8 mouse cellular contexts compared by ENCODE assay signal in genomic region chr4:153975768-153976167, GRCm38 (mm10). TPM values are rescaled to one million over a fixed set of nuclear protein-coding genes. Genes with fewer than 3 reads are reported as not detected.
DNase-seq lines count a peak whose midpoint lies in the region; ATAC-seq and TF ChIP-seq lines count a peak whose summit lies in the region.

No protein-coding gene starts in this region.

- WGBS in hindbrain, embryonic 16.5 days: 38% methylated on average over 6 of the region's 6 CpGs

- H3ac ChIP-seq in myocyte (ENCODE audit: control insufficient read depth, insufficient read length): peak overlapping the region; percentile 28

- no peak; the same call in 1 of the 2 replicates for TF ChIP-seq CTCF in left cerebral cortex, adult 2 months (IDR thresholded peaks at IDR 0.05)
- no peak for TF ChIP-seq CTCF in bone marrow macrophage, adult 2 months (IDR thresholded peaks at IDR 0.05; ENCODE audit: low read depth, low read length)

- H3K79me2 ChIP-seq in myocyte (ENCODE audit: control insufficient read depth, insufficient read depth): peaks cover 26% of the 10 kb centered on the region

- H3K36me3 ChIP-seq in hindbrain, embryonic 16.5 days (ENCODE audit: control insufficient read depth, insufficient read depth, low read length): peaks cover 23% of the 10 kb centered on the region
- H3K36me3 ChIP-seq in myocyte (ENCODE audit: control insufficient read depth, insufficient read depth): peaks cover 6% of the 10 kb centered on the region

- H3K27ac ChIP-seq in left cerebral cortex, adult 2 months: no peak overlapping the region; the same call in 1 of the 2 replicates
- no peak overlapping the region for H3K27ac ChIP-seq in bone marrow macrophage, adult 2 months (ENCODE audit: insufficient read depth, low read depth, low read length)
- H3K27ac ChIP-seq in hindbrain, embryonic 16.5 days (ENCODE audit: low read depth, low read length): no peak overlapping the region

- no peak for DNase-seq in left cerebral cortex, adult 2 months (ENCODE audit: extremely low spot score in 1 of 2, low spot score in 2 of 2)
- DNase-seq in left cerebral cortex, adult 11 months (ENCODE audit: low spot score): no peak
- DNase-seq in kidney, adult 9 months: no peak
- DNase-seq in kidney, postnatal 10 days: no peak
- DNase-seq in cerebellum, adult 9-10 months: no peak

- no peak for ATAC-seq in hindbrain, embryonic 16.5 days

- peak overlapping the region; percentile 77 for H3K4me3 ChIP-seq in left cerebral cortex, adult 2 months
- peak overlapping the region; percentile 85 for H3K4me3 ChIP-seq in bone marrow macrophage, adult 2 months (ENCODE audit: insufficient read depth, low read length)
- H3K4me3 ChIP-seq in hindbrain, embryonic 16.5 days (ENCODE audit: low read length): peak overlapping the region; percentile 96
- peak overlapping the region; percentile 87 for H3K4me3 ChIP-seq in myocyte

- TF ChIP-seq POLR2A in bone marrow macrophage, adult 2 months (IDR thresholded peaks at IDR 0.05; ENCODE audit: borderline replicate concordance, low read depth, low read length): no peak
- TF ChIP-seq POLR2A in myocyte (IDR thresholded peaks at IDR 0.05; ENCODE audit: insufficient read length, low read depth): no peak

- H3K27me3 ChIP-seq in hindbrain, embryonic 16.5 days (replicated peaks; ENCODE audit: control insufficient read depth, insufficient read depth, low read length): no peaks in the 10 kb centered on the region
- H3K27me3 ChIP-seq in myocyte (ENCODE audit: control insufficient read depth, insufficient read depth, insufficient read length): no peaks in the 10 kb centered on the region

- H3K4me1 ChIP-seq in bone marrow macrophage, adult 2 months (ENCODE audit: control insufficient read depth, insufficient read depth, low read length): 0 out of 2 replicates have a peak, but pooled peaks cover 2% of the 10 kb centered on the region
- peaks cover 26% of the 10 kb centered on the region for H3K4me1 ChIP-seq in hindbrain, embryonic 16.5 days (ENCODE audit: control insufficient read depth, insufficient read depth, low read depth, low read length)

- intact Hi-C loops in left cerebral cortex, adult 2 months (cut with DNase I): loop anchor here (1.0 kb wide), 1 partner anchor 36 kb away; the partner anchor contains the start of gene Lrrc47

- H3K4me2 ChIP-seq in hindbrain, embryonic 16.5 days (ENCODE audit: low read length): peak overlapping the region; percentile 79
- peak overlapping the region; percentile 82 for H3K4me2 ChIP-seq in myocyte (ENCODE audit: low read depth)

- peak overlapping the region; percentile 94 for H3K9ac ChIP-seq in hindbrain, embryonic 16.5 days (ENCODE audit: low read depth, low read length)

- H3K9me3 ChIP-seq in hindbrain, embryonic 16.5 days (ENCODE audit: control insufficient read depth, low read length): no peaks in the 10 kb centered on the region

TF ChIP-seq in myocyte, 11 proteins besides CTCF, POLR2A, EP300 and RAD21:
- TF ChIP-seq REST (IDR thresholded peaks at IDR 0.05; ENCODE audit: insufficient read depth, insufficient read length) (no peak), MYOG (IDR thresholded peaks at IDR 0.05; ENCODE audit: control insufficient read depth in 1 of 3, insufficient read depth in 1 of 3, insufficient read length in 2 of 3, low read depth in 2 of 3) (peak in 1 of 3 experiments; percentile 4)

RNA-seq across cellular contexts. Expression of gene Cep104, which starts 0.8 kb away (rescaled TPM):
- 10 to 100 TPM; 33.6 to 34.4 TPM for total RNA-seq in left cerebral cortex, adult 2 months (2021)
- 8.8 and 9.3 TPM in 2 replicates for polyA plus RNA-seq in bone marrow macrophage, adult 2 months (2012; ENCODE audit: insufficient read depth, insufficient read length, missing spikeins)
- 16.5 and 17.1 TPM in 2 replicates for polyA plus RNA-seq in hindbrain, embryonic 16.5 days (2015; fragmentation: Nextera tagmentation; extraction: Ambion mirVana)
- 21.7 TPM for polyA plus RNA-seq in myocyte (2012; fragmentation: generic; extraction: Trizol)

RNA-seq across cellular contexts. Expression of gene Dffb, which starts 0.8 kb away (rescaled TPM):
- 10 to 100 TPM; 15.1 to 17.9 TPM for total RNA-seq in left cerebral cortex, adult 2 months (2021)
- 5.5 and 10.1 TPM in 2 replicates for polyA plus RNA-seq in bone marrow macrophage, adult 2 months (2012; ENCODE audit: insufficient read depth, insufficient read length, missing spikeins)
- polyA plus RNA-seq in hindbrain, embryonic 16.5 days (2015; fragmentation: Nextera tagmentation; extraction: Ambion mirVana): 8.5 and 9.6 TPM in 2 replicates
- polyA plus RNA-seq in myocyte (2012; fragmentation: generic; extraction: Trizol): 2.5 TPM

RNA-seq across cellular contexts. Expression of gene A430005L14Rik, which starts 18.7 kb away (rescaled TPM):
- 10 to 100 TPM; 24.5 to 24.9 TPM for total RNA-seq in left cerebral cortex, adult 2 months (2021)
- 23.6 and 32.6 TPM in 2 replicates for polyA plus RNA-seq in bone marrow macrophage, adult 2 months (2012; ENCODE audit: insufficient read depth, insufficient read length, missing spikeins)
- 53.5 and 55.5 TPM in 2 replicates for polyA plus RNA-seq in hindbrain, embryonic 16.5 days (2015; fragmentation: Nextera tagmentation; extraction: Ambion mirVana)
- polyA plus RNA-seq in myocyte (2012; fragmentation: generic; extraction: Trizol): 29.2 TPM

RNA-seq across cellular contexts. Expression of gene Lrrc47, which starts 35.8 kb away (rescaled TPM):
- 10 to 100 TPM; 56.9 to 79.2 TPM for total RNA-seq in left cerebral cortex, adult 2 months (2021)
- polyA plus RNA-seq in bone marrow macrophage, adult 2 months (2012; ENCODE audit: insufficient read depth, insufficient read length, missing spikeins): 25.0 and 26.2 TPM in 2 replicates
- 12.8 and 15.8 TPM in 2 replicates for polyA plus RNA-seq in hindbrain, embryonic 16.5 days (2015; fragmentation: Nextera tagmentation; extraction: Ambion mirVana)
- 42.5 TPM for polyA plus RNA-seq in myocyte (2012; fragmentation: generic; extraction: Trizol)

RNA-seq across cellular contexts. Expression of gene Smim1, which starts 50.3 kb away (rescaled TPM):
- 10 to 100 TPM in 1 of 2 experiments, 1 to 10 TPM in 1; 7.6 to 11.7 TPM for total RNA-seq in left cerebral cortex, adult 2 months (2021)
- 0.70 TPM in 1 of 2 replicates, not detected in the other for polyA plus RNA-seq in bone marrow macrophage, adult 2 months (2012; ENCODE audit: insufficient read depth, insufficient read length, missing spikeins)
- polyA plus RNA-seq in hindbrain, embryonic 16.5 days (2015; fragmentation: Nextera tagmentation; extraction: Ambion mirVana): 13.9 and 14.9 TPM in 2 replicates
- 9.5 TPM for polyA plus RNA-seq in myocyte (2012; fragmentation: generic; extraction: Trizol)
